Mouse (Mus musculus): ENCODE measurements at regions not wholly inside any gene's neighbourhood (a gene's known extent, or its start where the extent isn't known, plus 50 kb on each side); places are given as distances from the start of the nearest gene placed in this dataset.

DNA sequence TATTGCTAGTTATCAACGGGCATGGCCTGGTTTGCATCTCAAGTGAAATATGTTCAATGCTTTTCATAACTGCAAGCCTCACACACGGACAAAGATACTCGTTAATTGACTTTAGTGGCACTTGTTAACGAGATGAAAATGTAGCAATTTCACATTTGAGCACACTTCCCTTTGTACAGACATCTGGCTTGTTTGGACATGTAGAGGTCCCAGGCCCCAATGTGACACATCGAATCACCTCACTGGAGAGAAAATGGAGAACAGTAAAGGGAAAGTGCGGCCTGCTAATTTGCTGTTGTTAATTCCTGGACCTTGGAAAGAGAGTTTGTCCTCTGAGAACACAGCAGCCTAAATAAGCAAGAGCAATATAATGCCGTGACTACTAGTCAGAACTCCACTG, 257.4 kb upstream of the Tenm3 start:
- Histone ChIP-seq H3K27ac (ENCODE audit: insufficient read depth, low read length) (no peak overlapping the region), H3K27me3 (ENCODE audit: control insufficient read depth, insufficient read depth, low read length, poor library complexity, severe bottlenecking) (no peaks in the 10 kb centered on the region), H3K4me3 (ENCODE audit: low read depth, low read length) (no peak overlapping the region), H3K9ac (ENCODE audit: low read depth, poor library complexity, severe bottlenecking) (no peak overlapping the region), H3K4me1 (ENCODE audit: control insufficient read depth, insufficient read depth, low read length) (no peaks in the 10 kb centered on the region), H3K36me3 (ENCODE audit: control insufficient read depth, insufficient read depth, low read length, poor library complexity, severe bottlenecking) (no peaks in the 10 kb centered on the region), H3K9me3 (replicated peaks; ENCODE audit: control insufficient read depth, insufficient read depth, low read length, poor library complexity, severe bottlenecking) (peaks cover 3% of the 10 kb centered on the region; the same call in 1 of the 2 replicates)
- TF ChIP-seq POLR2A (IDR thresholded peaks at IDR 0.05; ENCODE audit: insufficient read depth, low read length) (no peak), CTCF (IDR thresholded peaks at IDR 0.05; ENCODE audit: low read depth, low read length) (no peak), EP300 (IDR thresholded peaks at IDR 0.05; ENCODE audit: insufficient read depth, low read depth, low read length) (no peak)

DNA sequence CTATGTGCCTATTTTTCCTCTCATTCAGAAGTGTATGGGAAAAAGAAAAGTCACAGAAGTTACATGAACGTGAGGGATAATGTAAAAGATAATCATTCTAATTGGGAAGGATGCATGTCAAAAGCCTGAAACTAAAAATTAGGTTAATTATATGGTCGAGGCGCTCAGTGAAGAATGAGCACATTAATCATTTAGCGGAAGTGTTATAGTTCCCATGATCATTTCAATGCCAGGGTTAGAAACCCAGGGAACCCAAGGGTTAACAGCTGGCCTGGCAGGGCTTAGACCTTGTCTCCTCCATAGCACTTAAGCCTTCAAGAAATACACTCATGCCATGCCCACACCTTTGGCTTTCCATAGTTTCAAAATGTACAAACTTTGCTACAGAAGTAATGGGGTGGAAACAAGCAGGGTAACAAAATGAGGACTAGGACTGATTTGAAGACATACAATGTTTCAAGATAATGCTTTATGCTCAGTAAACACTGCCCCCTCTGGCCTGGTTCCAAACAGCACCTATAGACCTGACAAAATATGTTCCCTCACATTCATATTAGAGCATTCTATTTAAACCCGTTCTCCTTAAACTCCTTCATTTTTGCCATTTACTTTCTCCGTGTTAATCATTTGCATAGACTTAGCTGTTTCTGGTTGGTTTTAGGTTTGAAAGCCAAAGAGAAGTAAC, 240.6 kb upstream of the Tenm3 start:
- Histone ChIP-seq H3K9ac (ENCODE audit: low read depth, poor library complexity, severe bottlenecking) (no peak overlapping the region), H3K4me3 (ENCODE audit: low read depth, low read length) (no peak overlapping the region), H3K27me3 (ENCODE audit: control insufficient read depth, insufficient read depth, low read length, poor library complexity, severe bottlenecking) (no peaks in the 10 kb centered on the region), H3K4me1 (ENCODE audit: control insufficient read depth, insufficient read depth, low read length) (no peaks in the 10 kb centered on the region), H3K9me3 (replicated peaks; ENCODE audit: control insufficient read depth, insufficient read depth, low read length, poor library complexity, severe bottlenecking) (no peaks in the 10 kb centered on the region), H3K27ac (ENCODE audit: insufficient read depth, low read length) (no peak overlapping the region), H3K36me3 (ENCODE audit: control insufficient read depth, insufficient read depth, low read length, poor library complexity, severe bottlenecking) (no peaks in the 10 kb centered on the region)
- TF ChIP-seq POLR2A (IDR thresholded peaks at IDR 0.05; ENCODE audit: insufficient read depth, low read length) = no peak
- TF ChIP-seq EP300 (IDR thresholded peaks at IDR 0.05; ENCODE audit: insufficient read depth, low read depth, low read length) = no peak
- TF ChIP-seq CTCF (IDR thresholded peaks at IDR 0.05; ENCODE audit: low read depth, low read length) = no peak

- no peak for TF ChIP-seq EP300 (IDR thresholded peaks at IDR 0.05; ENCODE audit: insufficient read depth, low read depth, low read length)
- no peak for TF ChIP-seq CTCF (IDR thresholded peaks at IDR 0.05; ENCODE audit: low read depth, low read length)
- no peak for TF ChIP-seq POLR2A (IDR thresholded peaks at IDR 0.05; ENCODE audit: insufficient read depth, low read length)
- Histone ChIP-seq H3K9ac (ENCODE audit: low read depth, poor library complexity, severe bottlenecking) (no peak overlapping the region), H3K4me1 (ENCODE audit: control insufficient read depth, insufficient read depth, low read length) (no peaks in the 10 kb centered on the region), H3K4me3 (ENCODE audit: low read depth, low read length) (no peak overlapping the region), H3K9me3 (replicated peaks; ENCODE audit: control insufficient read depth, insufficient read depth, low read length, poor library complexity, severe bottlenecking) (0 out of 2 replicates have a peak, but pooled peaks cover 3% of the 10 kb centered on the region), H3K27me3 (ENCODE audit: control insufficient read depth, insufficient read depth, low read length, poor library complexity, severe bottlenecking) (no peaks in the 10 kb centered on the region), H3K27ac (ENCODE audit: insufficient read depth, low read length) (no peak overlapping the region), H3K36me3 (ENCODE audit: control insufficient read depth, insufficient read depth, low read length, poor library complexity, severe bottlenecking) (no peaks in the 10 kb centered on the region)
Observed at GRCm38 (mm10) chr8:49069451-49069850, 225.7 kb upstream of the Tenm3 start.

GRCm38 (mm10) chr8:49063256-49063655, 219.5 kb upstream of the Tenm3 start:
- no peaks in the 10 kb centered on the region for H3K4me1 ChIP-seq (ENCODE audit: control insufficient read depth, insufficient read depth, low read length)
- H3K27ac ChIP-seq (ENCODE audit: insufficient read depth, low read length) = no peak overlapping the region
- TF ChIP-seq POLR2A (IDR thresholded peaks at IDR 0.05; ENCODE audit: insufficient read depth, low read length) (no peak), EP300 (IDR thresholded peaks at IDR 0.05; ENCODE audit: insufficient read depth, low read depth, low read length) (no peak)

GRCm38 (mm10) chr8:49043236-49043635, 199.5 kb upstream of the Tenm3 start:
- Histone ChIP-seq H3K27me3 (ENCODE audit: control insufficient read depth, insufficient read depth, low read length, poor library complexity, severe bottlenecking) (no peaks in the 10 kb centered on the region), H3K4me3 (ENCODE audit: low read depth, low read length) (no peak overlapping the region), H3K27ac (ENCODE audit: insufficient read depth, low read length) (no peak overlapping the region), H3K36me3 (ENCODE audit: control insufficient read depth, insufficient read depth, low read length, poor library complexity, severe bottlenecking) (no peaks in the 10 kb centered on the region), H3K9me3 (replicated peaks; ENCODE audit: control insufficient read depth, insufficient read depth, low read length, poor library complexity, severe bottlenecking) (no peaks in the 10 kb centered on the region; the same call in 1 of the 2 replicates), H3K9ac (ENCODE audit: low read depth, poor library complexity, severe bottlenecking) (no peak overlapping the region), H3K4me1 (ENCODE audit: control insufficient read depth, insufficient read depth, low read length) (no peaks in the 10 kb centered on the region)
- TF ChIP-seq CTCF (IDR thresholded peaks at IDR 0.05; ENCODE audit: low read depth, low read length) (no peak), POLR2A (IDR thresholded peaks at IDR 0.05; ENCODE audit: insufficient read depth, low read length) (no peak), EP300 (IDR thresholded peaks at IDR 0.05; ENCODE audit: insufficient read depth, low read depth, low read length) (no peak)

More at GRCm38 (mm10) chr8:49063256-49063655, 219.5 kb upstream of the Tenm3 start:
- Histone ChIP-seq H3K36me3 (ENCODE audit: control insufficient read depth, insufficient read depth, low read length, poor library complexity, severe bottlenecking) (no peaks in the 10 kb centered on the region), H3K27me3 (ENCODE audit: control insufficient read depth, insufficient read depth, low read length, poor library complexity, severe bottlenecking) (no peaks in the 10 kb centered on the region; the same call in 1 of the 2 replicates), H3K9me3 (replicated peaks; ENCODE audit: control insufficient read depth, insufficient read depth, low read length, poor library complexity, severe bottlenecking) (no peaks in the 10 kb centered on the region), H3K4me3 (ENCODE audit: low read depth, low read length) (no peak overlapping the region), H3K9ac (ENCODE audit: low read depth, poor library complexity, severe bottlenecking) (no peak overlapping the region)

GRCm38 (mm10) chr8:49035970-49036700, 192.4 kb upstream of the Tenm3 start:
- no peaks in the 10 kb centered on the region for H3K36me3 ChIP-seq (ENCODE audit: control insufficient read depth, insufficient read depth, low read length, poor library complexity, severe bottlenecking)
- H3K9me3 ChIP-seq (replicated peaks; ENCODE audit: control insufficient read depth, insufficient read depth, low read length, poor library complexity, severe bottlenecking) = no peaks in the 10 kb centered on the region; the same call in 1 of the 2 replicates
- peaks cover 3% of the 10 kb centered on the region; the same call in 1 of the 2 replicates for H3K27me3 ChIP-seq (ENCODE audit: control insufficient read depth, insufficient read depth, low read length, poor library complexity, severe bottlenecking)
- H3K4me1 ChIP-seq (ENCODE audit: control insufficient read depth, insufficient read depth, low read length) = no peaks in the 10 kb centered on the region
- H3K27ac ChIP-seq (ENCODE audit: insufficient read depth, low read length) = no peak overlapping the region
- H3K4me3 ChIP-seq (ENCODE audit: low read depth, low read length) = no peak overlapping the region
- H3K9ac ChIP-seq (ENCODE audit: low read depth, poor library complexity, severe bottlenecking) = no peak overlapping the region
- no peak for TF ChIP-seq CTCF (IDR thresholded peaks at IDR 0.05; ENCODE audit: low read depth, low read length)
- TF ChIP-seq EP300 (IDR thresholded peaks at IDR 0.05; ENCODE audit: insufficient read depth, low read depth, low read length) = no peak
- no peak for TF ChIP-seq POLR2A (IDR thresholded peaks at IDR 0.05; ENCODE audit: insufficient read depth, low read length)
